Mouse (Mus musculus) layer of hippocampus, adult 9-11 months (tissue): ENCODE results near the gene Cdc42bpg.
A peak's percentile ranks its signal among the peaks of the same experiment; 100 is the strongest.
"Not testable (repeated sequence)": the region's sequence is repeated elsewhere in the genome, so short reads cannot be mapped to it uniquely, and the experiment has no call there.

ENCODE experiments used
- DNase-seq: peaks from one replicate; pipeline ENCODE4 v3.0.0; 2022

Gene Cdc42bpg

GRCm38 (mm10) chr19:6277661-6278438 is 28.4 kb upstream of the Cdc42bpg start:
- no peak for DNase-seq

- DNase-seq: no peak
These were observed 27.7 kb upstream of the Cdc42bpg start for GRCm38 (mm10) chr19:6278439-6279073.

GRCm38 (mm10) chr19:6279481-6280144 is 26.6 kb upstream of the Cdc42bpg start:
- no peak for DNase-seq

DNA sequence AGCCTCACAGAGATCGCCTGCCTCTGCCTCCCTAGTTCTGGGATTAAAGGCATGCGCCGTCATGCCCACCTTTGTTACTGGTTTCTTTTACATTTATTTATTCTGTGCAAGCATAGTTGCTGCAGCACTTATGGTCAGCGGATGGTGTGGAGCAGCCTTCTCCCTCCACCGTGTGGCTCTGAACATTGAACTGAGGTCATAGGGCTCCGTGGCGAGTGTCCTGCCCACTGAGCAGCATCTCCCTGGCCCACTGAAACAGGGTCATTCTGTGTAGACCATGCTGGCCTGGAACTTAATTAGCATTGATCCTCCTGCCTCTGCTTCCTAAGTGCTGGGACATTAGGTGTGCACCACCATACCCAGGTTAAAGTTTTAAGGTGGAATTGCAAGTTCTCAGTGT is 25.7 kb upstream of the Cdc42bpg start:
- no peak for DNase-seq

DNA sequence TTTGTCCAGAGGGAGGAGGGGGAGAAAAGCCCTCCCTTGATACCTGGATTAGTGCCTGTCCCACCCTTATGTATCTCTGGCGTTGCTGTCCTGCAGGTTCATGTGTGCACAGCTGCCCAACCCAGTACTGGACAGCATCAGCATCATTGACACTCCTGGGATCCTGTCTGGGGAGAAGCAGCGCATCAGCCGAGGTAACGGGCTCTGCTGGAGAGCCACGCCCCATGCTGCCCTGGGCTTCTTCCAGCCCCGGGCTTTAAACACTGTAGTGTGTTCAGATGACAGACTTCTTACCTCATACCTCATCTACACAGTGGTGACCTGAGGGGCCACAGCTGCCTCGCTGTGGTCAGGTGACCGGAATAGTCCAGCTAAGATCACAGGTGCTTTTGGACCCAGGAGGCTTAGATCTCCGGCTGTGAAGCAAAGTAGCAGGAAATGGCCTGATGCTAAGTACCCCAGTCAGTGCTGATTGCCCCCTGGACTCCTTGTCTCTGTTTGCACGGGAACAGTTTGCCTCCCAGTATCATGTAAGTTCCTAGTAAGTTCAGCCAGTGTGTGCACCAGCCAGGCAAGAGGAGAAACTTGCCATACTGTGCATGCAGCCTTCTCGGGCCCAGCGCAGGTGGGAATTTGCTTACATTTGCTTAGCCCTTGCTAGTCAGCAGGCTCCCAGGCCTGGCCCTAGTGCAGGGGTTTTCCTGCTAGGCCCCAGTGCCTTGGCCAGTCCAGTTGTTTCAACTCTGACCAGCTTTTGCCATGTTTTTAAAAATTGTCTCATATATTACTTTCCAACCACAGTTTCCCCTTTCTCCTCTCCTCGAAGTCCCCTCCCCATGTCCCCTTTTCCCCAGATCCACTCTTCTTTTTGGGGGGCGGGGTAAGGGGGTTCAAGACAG is 24.9 kb upstream of the Cdc42bpg start:
- DNase-seq: no peak

DNA sequence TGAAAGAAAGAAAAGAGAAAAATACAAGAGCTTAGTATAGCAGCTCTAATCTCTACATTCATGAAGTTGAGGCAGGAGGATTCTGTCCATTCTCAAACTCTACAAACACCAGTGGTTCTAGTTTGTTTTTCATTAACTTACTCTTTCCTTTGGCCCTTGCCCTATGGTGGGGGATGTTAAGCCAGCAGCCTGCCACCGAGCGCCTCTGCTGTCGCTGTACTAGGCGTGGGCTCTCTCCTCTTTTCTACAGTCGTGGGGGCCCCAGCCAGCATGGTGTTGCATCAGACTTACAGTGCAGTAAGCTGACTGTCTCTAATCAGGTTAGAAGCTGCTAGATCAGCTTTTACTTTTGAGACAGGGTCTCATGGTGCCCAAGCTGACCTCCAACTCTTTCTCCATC is 23.3 kb upstream of the Cdc42bpg start:
- DNase-seq: no peak

DNA sequence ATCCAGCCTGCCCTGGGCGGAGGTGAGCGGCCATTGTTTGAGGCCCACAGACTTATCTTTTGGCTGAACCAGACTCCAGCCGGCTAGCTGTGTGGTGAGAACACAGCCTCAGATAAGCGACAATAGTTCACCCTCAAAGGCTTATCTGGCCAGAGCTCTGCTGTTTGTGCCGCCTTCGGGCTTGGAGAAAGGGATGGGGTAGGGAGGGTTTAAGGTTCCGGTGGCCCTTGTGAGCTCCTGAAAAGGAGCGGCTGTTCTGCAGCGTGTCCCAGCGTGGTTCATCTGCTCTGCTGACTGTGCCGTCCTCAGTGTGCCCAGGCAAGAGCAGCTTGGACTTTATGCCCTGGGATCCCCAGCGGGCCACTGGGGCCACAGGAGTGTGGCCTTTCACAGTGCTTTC is 21.8 kb upstream of the Cdc42bpg start:
- no peak for DNase-seq

GRCm38 (mm10) chr19:6285226-6285625 is 21.0 kb upstream of the Cdc42bpg start:
- no peak for DNase-seq

GRCm38 (mm10) chr19:6285632-6286433 is 20.4 kb upstream of the Cdc42bpg start:
- DNase-seq: no peak

GRCm38 (mm10) chr19:6286434-6287401 is 19.5 kb upstream of the Cdc42bpg start:
- peak; percentile 78 for DNase-seq

- DNase-seq: no peak
These were observed 17.9 kb upstream of the Cdc42bpg start for GRCm38 (mm10) chr19:6288236-6288894.

GRCm38 (mm10) chr19:6289696-6290238 is 16.5 kb upstream of the Cdc42bpg start:
- no peak for DNase-seq

- not testable (repeated sequence) for DNase-seq
These were observed 15.5 kb upstream of the Cdc42bpg start for GRCm38 (mm10) chr19:6290720-6291116.

GRCm38 (mm10) chr19:6291117-6291781 is 15.0 kb upstream of the Cdc42bpg start:
- no peak for DNase-seq

DNA sequence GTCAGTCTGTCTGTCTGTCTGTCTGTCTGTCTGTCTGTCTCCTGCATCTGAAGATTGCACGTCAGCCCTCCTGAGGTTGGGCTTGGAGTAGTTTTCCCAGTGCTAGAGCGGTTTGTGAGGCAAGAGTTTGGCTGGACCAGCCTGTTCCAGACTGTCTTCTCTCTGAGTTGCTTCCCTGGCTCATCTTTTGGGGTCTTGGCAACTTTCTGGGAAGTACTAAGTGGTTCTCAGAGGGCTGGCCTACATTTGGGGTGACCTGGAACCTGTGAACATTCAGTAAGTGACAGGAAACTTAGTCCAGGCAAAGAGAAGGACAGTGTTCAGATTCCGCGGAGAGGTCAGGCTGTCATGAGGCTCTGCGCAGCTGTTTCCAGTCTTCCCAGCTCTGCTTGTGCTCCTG is 14.0 kb upstream of the Cdc42bpg start:
- DNase-seq: no peak

DNA sequence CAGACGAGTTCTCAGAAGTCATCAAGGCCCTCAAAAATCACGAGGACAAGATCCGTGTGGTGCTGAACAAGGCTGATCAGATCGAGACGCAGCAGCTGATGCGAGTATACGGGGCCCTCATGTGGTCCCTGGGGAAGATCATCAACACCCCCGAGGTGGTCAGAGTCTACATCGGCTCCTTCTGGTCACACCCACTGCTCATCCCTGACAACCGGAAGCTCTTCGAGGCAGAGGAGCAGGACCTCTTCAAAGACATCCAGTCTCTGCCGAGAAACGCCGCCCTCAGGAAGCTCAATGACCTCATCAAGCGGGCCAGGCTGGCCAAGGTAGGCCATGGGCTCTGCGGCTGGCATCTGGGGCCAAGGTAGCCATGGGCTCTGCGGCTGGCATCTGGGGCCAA is 12.0 kb upstream of the Cdc42bpg start:
- no peak for DNase-seq

- DNase-seq: no peak
These were observed 9.6 kb upstream of the Cdc42bpg start for GRCm38 (mm10) chr19:6296551-6297210.

DNA sequence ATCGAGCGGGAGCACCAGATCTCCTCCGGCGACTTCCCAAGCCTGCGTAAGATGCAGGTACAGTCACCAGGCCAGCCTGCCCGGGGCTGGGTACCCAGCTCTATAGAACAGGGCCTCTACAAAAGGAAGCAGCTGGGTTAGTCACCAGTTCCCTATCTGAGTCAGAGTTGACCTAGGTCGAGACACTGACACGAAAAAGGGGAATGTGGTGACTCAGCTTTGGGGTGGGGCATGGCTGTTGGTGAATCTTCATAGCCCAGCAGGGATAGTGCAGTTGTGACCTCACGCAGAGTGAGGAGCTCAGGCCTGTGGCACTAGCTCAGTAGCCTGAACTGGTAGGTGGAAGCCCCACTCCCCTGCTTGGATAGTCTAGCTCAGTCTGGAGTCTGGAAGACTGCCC is 8.6 kb upstream of the Cdc42bpg start:
- no peak for DNase-seq

DNA sequence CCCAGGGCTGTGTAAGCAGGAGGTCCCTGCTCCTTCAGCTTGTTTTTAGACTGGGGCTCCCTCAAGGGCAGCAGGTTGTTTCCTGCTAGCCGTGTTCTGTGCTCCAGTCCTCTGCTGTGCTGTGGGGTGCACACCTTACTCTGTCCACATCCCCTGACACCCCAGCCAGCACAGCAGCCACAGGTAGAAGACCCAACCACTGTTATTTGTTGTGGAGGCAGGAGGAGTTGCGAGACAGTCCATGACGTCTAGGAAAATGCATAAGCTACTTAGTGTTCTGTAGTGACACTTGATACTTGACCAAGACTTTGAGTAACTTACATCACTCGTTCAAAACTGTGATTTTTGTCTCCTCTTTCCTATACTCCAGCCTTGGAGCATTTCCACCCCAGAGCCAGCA is 7.3 kb upstream of the Cdc42bpg start:
- no peak for DNase-seq
